Mouse (Mus musculus) hematopoietic stem cell, adult 5-6 weeks (primary cell): ENCODE data around the gene Plxnb2. TPM values are rescaled to one million over a fixed set of nuclear protein-coding genes. Genes with fewer than 3 reads are reported as not detected.
A peak's percentile ranks its signal among the peaks of the same experiment; 100 is the strongest.

ENCODE experiments used
- ATAC-seq, 2 experiments: fragments of 125-278 bp in 1 of 2; replicated peaks in 1 of 2; 2 replicates each; pipeline ENCODE4 v1.8.0; 2016 to 2017; ENCODE audit warnings: inconsistent platforms in 2 of 2, mild to moderate bottlenecking in 2 of 2, moderate number of reproducible peaks in 2 of 2, low read depth in 1 of 2, moderate TSS enrichment in 1 of 2; ENCODE audit not compliant: low FRiP score in 2 of 2, poor library complexity in 2 of 2, severe bottlenecking in 2 of 2, insufficient read depth in 1 of 2, low TSS enrichment in 1 of 2
- total RNA-seq: library from RNA; stranded (forward); fragments of 172-1452, 232-1000 nt; gene quantifications from 2 replicates; pipeline ENCODE4 v1.2.3, GENCODE M21; 2017

The Plxnb2 gene
- total RNA-seq, 1 experiment from 2014 or later, result 13.9 TPM

DNA sequence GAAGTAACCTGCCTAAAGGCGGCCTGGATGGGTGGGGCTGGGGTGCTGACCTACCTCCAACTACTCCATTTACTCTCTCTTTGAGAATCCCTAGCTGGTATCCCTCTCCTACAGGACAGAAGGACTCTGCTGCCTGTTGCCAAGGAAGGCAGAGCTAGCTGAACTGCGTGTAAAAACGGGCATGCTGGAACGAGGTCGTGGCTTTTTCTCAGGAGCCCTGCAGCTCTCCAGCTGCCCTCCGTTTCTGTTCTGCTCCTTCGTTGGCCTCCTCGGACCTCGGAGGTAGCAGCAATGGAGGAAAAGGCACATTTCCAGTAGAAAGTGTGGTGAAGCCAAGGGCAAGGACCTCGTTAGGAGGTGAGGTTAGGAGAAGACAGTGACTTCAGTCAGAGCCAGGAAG, 11.7 kb downstream of the Plxnb2 start:
- no peak for ATAC-seq

DNA sequence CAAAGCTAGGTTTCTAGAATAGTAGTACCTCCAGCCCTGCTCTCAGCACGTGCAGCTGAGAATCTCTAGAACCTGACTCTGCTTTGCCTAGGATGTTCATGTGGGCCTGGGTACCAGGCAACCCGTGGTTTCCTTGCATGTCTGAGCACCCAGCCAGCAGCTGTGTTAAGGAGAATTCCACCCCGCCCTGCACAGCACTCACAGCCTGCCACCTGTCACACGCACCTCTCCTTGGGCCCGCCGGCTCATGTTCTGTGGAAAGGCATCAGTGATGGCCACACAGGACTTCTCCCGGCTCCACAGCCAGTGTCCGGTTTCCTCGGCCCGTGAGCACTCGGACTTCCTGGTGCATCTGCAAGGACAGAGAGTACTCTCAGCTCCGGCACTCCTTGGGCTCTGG, 15.1 kb downstream of the Plxnb2 start:
- ATAC-seq, result no peak

DNA sequence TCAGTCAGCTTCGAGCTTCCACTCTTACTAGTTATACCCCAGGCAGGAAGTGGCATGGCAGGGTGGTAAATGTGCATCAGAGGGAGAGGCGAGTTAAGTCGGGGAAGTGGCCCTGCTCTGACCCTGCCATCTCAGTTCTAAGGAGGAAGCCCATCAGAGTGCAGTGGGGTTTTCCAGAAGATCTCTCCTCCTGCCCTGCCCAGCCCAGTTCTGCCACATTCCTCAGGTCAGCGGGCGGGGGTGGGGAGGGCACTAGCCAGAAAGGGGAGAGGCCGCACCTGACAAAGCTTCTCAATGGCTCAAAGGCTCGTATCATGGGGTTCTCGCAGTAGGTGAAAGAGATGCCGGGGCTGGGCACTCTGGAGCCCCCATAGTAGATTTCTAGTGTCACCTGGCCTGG, 19.2 kb downstream of the Plxnb2 start:
- no peak for ATAC-seq

DNA sequence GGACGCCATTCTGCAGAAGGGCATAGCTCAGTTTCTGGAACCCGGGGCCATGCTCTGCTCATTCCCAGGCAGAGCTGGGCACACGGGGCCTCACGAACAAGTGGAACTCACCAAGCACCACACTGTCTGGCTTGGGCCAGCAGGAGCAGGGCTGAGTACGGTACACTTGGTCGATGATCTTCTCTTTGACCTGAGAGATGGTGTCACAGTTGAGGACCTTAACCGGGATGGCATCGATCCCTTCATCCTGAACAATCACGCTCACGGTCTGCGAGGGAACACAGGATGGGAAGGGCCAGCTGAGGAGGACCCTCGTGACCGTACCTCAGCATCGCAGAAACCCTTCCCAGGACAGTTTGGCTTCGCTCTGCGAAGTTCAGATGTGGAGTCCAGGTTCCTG, 22.1 kb downstream of the Plxnb2 start:
- ATAC-seq, result no peak

GRCm38 (mm10) chr15:89157954-89158353, 22.6 kb downstream of the Plxnb2 start:
- ATAC-seq, result peak; percentile 48 to 81; a peak in 3 of 4 replicates

GRCm38 (mm10) chr15:89152312-89152711, 28.3 kb downstream of the Plxnb2 start:
- no peak for ATAC-seq

- peak; percentile 28 to 39; a peak in 2 of 4 replicates for ATAC-seq
These were observed 30.6 kb downstream of the Plxnb2 start for GRCm38 (mm10) chr15:89150041-89150390.

DNA sequence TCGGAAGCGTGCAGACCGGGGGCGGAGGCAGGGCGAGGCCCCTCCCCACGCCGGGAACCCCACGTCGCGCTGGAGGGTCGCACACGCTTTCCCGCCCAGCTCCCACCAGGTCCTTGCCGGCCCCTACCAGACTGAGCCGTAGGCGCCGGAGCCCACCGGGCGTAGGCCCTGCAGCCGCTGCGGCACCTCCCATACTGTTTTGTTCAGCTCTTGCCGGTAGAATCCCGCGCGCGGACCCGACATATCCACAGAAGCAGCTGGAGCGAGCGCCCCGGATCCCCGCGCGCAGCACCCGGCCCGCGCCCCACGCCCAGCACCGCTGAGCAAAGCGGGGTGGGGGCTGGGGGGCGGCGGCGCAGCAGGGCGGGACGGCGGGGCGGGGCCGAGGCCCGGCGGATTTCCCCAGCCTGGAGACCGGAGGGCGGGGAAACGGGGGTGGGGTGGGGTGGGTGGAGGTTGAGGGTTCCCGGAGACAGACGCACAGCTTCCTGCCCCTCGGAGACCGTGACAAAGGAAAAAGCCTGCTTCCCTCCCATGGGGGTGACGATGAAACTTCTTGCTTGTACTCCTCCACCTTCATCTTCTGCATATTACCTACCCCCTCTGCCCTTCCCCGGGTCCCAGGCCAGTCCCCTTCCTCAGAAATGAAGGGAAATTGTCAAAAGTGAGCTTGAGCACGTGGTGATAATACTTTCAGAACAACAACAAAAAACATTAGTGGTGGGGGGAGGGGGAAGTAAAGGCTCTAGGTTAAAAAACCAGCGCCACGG, 31.1 kb downstream of the Plxnb2 start, which contains the start of gene Mapk11:
TSS of gene Mapk11 (minus strand) at position 358 of the 770 bp plus-strand sequence.
- ATAC-seq, result peak; percentile 33 to 36; a peak in 1 of 4 replicates

DNA sequence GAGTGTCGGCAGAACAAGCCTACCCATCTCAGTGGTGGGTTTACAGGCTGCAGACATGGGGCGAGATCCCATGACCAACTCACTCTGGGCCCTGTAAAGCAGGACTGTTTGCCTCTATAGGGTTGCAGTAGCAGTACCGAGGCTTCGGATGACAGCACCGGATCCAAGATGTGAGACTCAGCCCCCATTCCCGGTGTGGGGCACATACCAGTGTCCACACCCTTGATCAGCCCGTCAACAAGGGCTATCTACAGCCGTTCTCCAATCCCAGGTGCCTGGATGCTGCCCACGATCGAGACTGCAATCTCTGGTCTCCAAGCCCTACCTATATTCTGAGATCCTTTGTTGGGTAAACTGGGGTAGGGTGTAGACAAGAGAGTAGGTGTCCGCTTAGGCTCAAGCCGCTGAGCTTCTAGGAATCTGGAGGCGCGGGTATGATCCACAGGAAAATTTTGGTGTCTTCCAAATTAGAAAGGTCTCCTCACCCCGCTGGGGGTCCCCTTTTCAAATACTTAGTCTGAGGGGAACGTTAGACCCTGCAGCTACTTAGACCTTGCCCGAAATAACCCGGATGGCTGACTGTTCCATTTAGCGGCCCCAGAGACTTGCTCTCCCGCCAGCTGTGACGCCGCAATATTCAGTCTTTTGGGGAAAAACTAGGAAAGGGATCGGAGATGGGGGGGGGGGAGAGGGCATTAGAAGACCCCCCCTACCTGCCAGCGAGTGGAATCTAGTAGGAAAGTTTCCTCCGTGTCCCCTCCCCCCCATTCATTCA, 31.9 kb downstream of the Plxnb2 start:
- ATAC-seq, result no peak

DNA sequence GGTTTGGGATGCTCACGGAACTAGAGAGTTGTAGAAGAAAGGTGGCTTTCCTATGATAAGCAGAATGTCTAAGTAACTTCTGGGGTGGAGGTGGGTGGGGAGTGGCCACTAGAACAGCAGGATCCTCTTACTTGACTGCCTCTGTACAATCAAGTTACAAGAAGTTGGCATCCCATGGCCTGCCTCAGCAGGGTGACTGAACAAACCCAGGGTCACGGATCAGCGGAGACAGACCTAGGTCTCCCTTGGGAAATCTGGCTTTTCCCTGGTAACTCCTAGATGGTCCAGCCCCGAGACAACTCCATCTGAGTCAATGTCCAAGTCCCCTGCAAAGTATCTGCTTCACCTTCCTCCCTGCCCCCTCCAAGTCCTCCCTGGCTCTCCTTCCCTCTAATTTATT, 32.7 kb downstream of the Plxnb2 start:
- no peak for ATAC-seq

DNA sequence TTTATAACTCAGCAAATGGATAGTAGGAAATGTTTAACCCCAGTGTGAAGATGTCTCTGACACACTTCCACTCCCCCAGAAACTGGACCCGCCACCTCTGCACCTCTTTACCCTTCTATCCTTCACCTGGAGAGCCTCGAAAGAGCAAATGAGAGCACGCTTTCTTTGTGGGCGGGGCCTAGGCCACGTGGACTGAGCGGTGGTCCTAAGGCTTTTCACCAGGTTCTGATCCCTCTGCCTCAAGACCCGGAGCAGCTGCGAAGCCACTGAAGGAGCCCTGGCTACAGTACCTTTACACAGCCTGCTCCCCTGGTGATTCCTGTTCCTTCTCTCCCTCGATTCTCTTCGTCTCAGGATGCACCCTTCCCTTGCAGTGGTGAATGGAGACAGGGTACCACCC, 33.1 kb downstream of the Plxnb2 start:
- no peak for ATAC-seq

DNA sequence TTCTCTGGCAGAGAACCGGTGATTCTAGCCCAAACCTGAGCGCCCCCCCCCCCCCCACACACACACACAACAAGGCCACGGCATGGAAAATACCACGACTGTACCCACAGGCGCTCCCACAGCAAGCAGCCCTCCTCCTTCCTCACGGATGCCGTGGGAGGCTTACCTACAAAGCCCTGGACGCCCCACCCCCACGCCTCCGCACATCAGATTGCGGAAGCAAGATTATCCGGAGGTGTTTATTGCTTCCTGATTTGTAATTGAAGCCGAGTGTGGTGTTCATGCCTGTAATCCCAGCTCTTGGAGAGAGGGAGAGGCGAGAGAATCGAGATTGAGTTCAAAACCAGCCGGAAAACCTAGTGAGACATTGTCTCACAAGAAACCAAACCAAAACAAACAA, 33.6 kb downstream of the Plxnb2 start:
- ATAC-seq, result peak in 1 of 2 experiments; percentile 46; a peak in 2 of 4 replicates

GRCm38 (mm10) chr15:89146537-89146936, 34.1 kb downstream of the Plxnb2 start:
- ATAC-seq, result no peak

DNA sequence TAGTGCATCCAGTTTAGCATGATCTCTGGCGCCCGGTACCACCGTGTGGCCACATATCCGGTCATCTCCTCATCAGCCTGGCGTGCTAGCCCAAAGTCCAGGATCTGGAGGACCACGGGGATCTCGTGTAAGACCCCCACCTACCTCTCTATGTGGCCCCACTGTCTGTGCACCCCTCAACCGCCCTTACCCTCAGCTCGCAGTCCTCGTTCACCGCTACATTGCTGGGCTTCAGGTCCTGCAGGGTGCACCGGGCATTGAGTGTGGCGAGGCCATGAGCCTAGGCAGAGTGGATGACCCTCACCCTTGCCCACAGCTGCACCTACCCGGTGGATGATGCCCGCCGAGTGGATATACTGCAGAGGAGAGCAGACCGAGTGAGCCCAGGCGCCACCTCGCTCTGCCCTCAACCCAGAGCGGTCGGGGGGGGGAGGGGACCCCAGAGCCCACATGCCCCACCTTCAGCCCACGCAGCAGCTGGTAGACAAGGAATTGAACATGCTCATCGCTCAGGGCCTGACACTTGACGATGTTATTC, 34.7 kb downstream of the Plxnb2 start:
- no peak for ATAC-seq

- peak in 1 of 2 experiments; percentile 16; a peak in 1 of 4 replicates for ATAC-seq
These were observed 35.6 kb downstream of the Plxnb2 start for GRCm38 (mm10) chr15:89144965-89145364.

DNA sequence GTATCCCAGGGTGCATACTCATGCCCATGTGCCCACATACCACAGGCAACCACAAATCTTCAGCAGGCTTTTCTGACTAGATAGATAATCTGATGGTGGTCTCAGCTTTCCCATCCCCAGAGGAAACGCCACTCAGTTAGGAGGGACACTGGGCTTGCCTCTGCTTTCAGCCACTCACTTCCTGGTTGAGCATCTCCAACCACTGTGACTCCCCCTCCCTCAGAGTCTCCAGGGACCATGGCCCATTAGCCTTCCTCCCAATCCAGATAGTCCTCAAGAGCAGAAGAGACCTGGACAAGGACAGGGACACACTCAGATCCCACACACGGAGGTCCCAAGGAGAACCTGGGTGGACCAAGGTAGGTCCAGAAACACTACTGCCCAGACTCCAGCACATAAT, 37.5 kb downstream of the Plxnb2 start:
- ATAC-seq, result no peak

- ATAC-seq, result no peak
These were observed 38.7 kb downstream of the Plxnb2 start for GRCm38 (mm10) chr15:89141905-89142304.

DNA sequence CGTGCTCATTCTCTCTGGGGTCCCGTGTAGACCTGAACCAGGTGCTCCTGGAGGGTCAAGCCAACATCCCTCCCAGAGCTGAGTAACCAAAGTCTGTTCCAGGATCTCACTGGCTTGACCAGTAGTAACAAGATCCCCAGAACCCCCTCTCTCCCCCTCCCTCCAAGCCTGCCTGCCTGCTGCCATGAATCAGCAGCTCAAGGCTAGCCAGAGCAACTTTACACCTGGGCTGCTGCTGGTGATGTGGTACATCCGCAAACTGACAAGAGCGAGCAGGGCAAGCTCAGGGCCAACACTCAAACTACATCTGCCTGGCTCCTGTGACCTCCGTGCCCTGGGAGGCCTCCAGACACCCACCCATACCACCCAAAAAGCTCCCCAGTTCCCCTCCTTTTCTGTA, 39.1 kb downstream of the Plxnb2 start:
- ATAC-seq, result no peak
